Mouse (Mus musculus) layer of hippocampus, adult 2 months (tissue): ENCODE measurements around the gene Hs6st1. TPM values are rescaled to one million over a fixed set of nuclear protein-coding genes. Genes with fewer than 3 reads are reported as not detected.

ENCODE experiments used
- DNase-seq, 2 experiments: peaks; one replicate each; pipeline ENCODE4 v3.0.0; 2022; ENCODE audit warnings: low spot score in 2 of 2
- H3K27ac ChIP-seq: fragments of 200-600 bp; 2 replicates; pipeline ENCODE4 v1.8.1; 2022
- H3K4me3 ChIP-seq: fragments of 200-600 bp; 2 replicates; pipeline ENCODE4 v1.8.1; 2022; ENCODE audit warnings: mild to moderate bottlenecking
- CTCF ChIP-seq: fragments of 200-600 bp; conservative IDR thresholded peaks from 2 replicates; pipeline ENCODE4 v1.8.1; 2022; ENCODE audit warnings: antibody characterized with exemption, mild to moderate bottlenecking, moderate library complexity
- total RNA-seq, 2 experiments: library from RNA; stranded (reverse); gene quantifications; 2 replicates each; pipeline ENCODE4 v1.2.3; 2021

Gene Hs6st1
- total RNA-seq, 2 experiments from 2014 or later: 37.7 to 38.3 TPM

DNA sequence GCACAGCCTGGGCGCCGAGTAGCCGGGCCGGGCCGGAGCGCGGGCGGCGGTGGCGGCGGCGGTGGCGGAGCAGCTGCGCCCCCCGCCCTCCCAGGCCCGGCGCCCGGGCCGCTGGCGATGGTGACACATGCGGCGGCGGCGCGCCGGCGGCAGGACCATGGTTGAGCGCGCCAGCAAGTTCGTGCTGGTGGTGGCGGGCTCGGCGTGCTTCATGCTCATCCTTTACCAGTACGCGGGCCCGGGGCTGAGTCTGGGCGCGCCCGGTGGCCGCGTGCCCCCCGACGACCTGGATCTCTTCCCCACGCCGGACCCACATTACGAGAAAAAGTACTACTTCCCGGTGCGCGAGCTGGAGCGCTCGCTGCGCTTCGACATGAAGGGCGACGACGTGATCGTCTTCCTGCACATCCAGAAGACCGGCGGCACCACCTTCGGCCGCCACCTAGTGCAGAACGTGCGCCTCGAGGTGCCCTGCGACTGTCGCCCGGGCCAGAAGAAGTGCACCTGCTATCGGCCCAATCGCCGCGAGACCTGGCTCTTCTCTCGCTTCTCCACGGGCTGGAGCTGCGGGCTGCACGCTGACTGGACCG, 426 bp downstream of the Hs6st1 start:
- Histone ChIP-seq H3K4me3 (peak overlapping the region; percentile 64), H3K27ac (peak overlapping the region; percentile 94)
- peak in 1 of 2 experiments; percentile 43 for DNase-seq
- peak; percentile 28 for TF ChIP-seq CTCF

DNA sequence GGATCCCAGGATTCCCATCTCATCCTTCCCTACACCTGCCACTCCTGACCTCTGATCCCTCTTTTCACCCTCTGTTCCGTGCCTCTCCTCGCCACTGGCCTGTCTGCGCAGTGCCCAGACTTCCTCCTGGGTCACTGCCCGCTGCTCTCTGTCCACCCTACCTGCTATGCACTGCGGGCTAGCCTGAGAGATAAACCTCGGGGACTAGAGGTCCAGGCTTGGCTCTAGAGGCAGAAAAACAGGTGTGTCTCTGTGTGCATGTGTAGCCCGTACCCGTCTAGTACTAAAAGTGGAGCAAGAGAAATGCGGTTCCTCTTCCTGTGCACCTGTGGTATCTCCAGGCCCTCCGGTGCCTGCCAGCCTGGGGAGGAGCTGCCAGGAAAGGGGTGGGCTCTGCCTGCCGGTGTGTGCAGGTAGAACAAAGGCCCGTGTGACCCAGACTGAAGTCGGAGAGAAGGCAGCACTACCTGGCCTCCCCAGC, 1.1 kb downstream of the Hs6st1 start:
- Histone ChIP-seq H3K27ac (peak overlapping the region; percentile 94; the same call in 1 of the 2 replicates), H3K4me3 (peak overlapping the region; percentile 64)
- no peak for TF ChIP-seq CTCF
- peak in 1 of 2 experiments; percentile 8 for DNase-seq

DNA sequence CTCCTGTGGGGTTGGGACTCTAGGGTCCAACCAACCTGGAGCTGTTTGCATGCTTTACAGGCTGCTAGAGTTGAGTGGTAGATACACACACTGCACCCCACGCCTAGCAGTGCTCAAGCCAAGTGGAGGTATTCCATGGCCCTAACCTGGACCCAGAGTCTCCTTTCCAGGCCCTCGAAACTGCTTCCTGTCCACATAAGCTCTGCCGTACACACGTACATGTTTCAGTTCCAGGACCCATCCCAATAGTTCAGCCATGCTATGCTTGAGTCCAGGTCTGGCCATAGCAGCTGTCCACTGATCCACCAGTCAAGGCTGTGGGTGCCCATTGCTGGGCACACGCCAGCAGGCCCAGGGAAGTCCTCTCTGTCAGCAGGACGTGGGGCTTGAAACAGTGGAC, 2.0 kb downstream of the Hs6st1 start:
- no peak for TF ChIP-seq CTCF
- peak overlapping the region; percentile 64 for H3K4me3 ChIP-seq
- peak in 1 of 2 experiments; percentile 8 for DNase-seq
- H3K27ac ChIP-seq: no peak overlapping the region

DNA sequence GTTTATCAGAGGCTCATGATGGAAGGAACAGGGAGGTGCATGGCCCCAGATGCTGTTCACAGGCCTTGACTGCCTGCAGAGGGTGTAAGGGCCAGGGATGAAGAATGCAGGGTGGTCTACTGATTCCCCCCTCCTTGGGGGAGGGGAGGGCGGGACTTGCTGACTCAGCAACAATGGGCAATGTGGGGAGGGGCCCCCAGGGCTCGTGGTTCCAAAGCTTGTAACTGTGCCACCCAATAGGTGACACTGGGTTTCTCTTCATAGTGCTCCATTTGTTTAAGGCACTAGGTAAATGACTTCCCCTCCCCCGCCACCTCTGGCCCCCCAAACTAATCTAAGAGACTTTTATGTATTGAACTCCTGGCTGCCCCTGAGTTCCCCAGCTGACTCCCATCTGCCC, 2.5 kb downstream of the Hs6st1 start:
- no peak for DNase-seq
- H3K4me3 ChIP-seq: peak overlapping the region; percentile 64; the same call in 1 of the 2 replicates
- TF ChIP-seq CTCF: no peak
- H3K27ac ChIP-seq: no peak overlapping the region

DNA sequence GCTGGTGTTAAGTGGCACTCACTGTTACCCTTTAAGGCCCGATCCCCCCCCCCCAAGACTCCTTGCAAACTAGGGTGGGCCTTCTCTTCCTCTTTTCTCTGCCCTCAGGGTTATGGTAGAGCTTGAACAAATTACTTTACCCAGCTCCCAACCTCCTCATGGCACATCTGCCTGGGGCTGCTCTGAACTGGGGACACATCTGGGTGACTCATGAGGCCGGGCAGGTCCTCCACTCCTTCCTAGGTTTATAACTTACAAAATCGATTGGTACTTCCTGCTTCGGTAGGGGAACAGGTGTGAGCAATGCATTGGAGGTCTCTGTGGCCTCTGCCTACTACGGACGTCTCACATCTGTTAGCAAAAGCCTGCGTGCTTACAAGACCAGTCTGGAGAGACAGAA, 3.0 kb downstream of the Hs6st1 start:
- TF ChIP-seq CTCF: no peak
- DNase-seq: no peak
- Histone ChIP-seq H3K27ac (no peak overlapping the region), H3K4me3 (no peak overlapping the region; the same call in 1 of the 2 replicates)

DNA sequence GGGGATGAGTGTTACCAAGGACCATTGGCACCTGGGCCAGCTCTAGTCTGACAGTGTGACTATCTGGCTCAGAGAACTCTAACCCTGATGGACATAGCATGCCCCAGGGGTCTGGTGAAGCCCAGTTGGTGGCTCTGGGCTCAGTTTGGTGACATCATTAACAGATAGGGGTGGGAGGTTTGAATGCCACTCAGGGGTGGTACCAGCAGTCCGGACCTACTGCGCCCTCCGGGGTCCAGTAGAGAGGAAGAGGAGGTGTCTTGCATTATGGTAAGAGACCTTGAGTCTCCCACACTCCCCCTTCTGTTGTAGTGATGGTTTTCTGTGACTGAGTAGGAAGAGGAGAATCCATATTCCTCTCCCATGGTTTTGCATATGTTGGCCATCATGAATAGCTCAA, 3.4 kb downstream of the Hs6st1 start:
- DNase-seq: no peak

DNA sequence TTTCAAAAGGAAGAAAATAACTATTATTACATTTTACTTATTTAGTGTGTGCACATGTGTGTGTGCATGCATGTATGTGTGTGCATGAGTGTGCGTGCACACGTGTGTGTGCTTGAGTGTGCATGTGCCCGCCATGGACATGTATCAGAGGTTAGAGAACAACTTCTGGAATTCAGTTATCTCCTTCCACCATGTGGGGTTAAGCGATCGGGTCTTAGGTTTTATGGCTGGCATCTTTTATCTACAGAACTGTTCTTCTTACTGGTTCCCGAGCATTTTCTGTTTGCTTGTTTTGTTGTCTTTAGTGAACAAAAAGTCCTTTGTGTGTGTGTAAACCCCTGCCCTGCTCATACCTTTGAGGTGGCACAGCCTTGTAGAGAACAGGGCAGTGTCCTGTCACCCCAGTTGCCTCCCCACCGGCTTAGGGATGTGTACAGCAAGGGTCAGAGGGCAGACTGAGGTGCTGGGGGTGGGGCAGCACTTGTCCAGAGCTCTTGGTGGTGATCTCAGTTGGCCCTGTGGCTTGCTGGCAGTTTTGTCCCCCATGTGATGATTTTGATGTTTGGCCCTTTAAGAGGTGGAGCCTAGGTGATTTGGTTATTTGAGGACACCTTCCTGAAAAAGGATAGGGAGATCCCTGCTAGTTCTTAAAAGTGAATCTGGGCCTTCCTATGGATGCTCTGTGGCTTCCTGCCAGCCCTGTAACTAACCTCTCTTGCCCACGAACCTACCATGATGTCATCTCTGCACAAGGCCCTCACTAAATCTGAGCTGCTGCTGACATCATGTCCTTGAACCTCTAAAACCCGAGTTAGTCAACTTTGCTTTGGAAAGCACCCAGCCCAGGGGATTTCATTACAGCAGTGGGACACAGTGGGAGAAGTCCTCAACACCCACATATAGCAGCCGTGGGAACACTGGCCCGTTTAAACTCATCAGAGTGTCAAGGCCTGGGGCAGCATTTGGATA, 4.7 kb downstream of the Hs6st1 start:
- H3K27ac ChIP-seq: no peak overlapping the region
- H3K4me3 ChIP-seq: no peak overlapping the region
- TF ChIP-seq CTCF: no peak
- DNase-seq: no peak

More for the DNA sequence above, 3.4 kb downstream of the Hs6st1 start:
- H3K4me3 ChIP-seq: no peak overlapping the region; the same call in 1 of the 2 replicates
- H3K27ac ChIP-seq: no peak overlapping the region
- TF ChIP-seq CTCF: no peak

DNA sequence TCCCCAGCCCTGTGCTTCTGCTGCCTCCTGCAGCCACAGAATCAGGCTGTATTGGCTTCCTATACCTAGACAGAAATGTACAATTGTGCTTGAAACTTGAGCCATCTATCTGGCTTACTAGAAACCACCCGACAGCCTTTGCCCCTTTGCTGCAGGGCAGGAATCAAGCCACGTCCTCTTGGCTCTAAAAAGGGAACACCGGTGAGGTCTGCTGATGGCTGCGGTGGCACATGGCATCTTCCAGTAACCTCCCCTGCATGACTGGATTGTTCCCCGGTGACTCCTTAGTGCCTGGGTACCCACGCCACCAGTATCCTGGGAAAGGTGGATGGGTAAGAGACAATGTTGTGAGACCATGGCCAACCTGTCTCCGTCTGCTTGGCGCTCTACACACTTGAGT, 5.4 kb downstream of the Hs6st1 start:
- TF ChIP-seq CTCF: no peak
- Histone ChIP-seq H3K4me3 (no peak overlapping the region), H3K27ac (no peak overlapping the region)
- DNase-seq: no peak

DNA sequence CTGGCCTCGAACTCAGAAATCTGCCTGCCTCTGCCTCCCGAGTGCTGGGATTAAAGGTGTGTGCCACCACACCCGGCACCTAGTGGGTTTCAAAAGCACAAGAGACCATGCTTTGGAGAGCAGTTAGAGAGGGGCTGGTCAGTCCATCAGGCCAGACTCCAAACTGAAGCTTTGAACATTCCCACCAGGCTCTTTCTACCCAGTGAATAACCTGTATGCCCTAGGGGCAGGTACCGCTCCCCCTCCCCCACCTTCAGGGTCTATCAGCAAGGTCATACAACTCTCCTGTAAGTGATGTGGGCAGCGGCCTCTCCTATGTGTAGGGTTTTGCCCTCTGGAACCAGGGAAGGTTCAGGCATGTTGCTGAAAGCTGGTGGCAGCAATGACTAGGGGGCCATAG, 6.0 kb downstream of the Hs6st1 start:
- TF ChIP-seq CTCF: no peak
- Histone ChIP-seq H3K4me3 (no peak overlapping the region), H3K27ac (no peak overlapping the region)
- DNase-seq: no peak

DNA sequence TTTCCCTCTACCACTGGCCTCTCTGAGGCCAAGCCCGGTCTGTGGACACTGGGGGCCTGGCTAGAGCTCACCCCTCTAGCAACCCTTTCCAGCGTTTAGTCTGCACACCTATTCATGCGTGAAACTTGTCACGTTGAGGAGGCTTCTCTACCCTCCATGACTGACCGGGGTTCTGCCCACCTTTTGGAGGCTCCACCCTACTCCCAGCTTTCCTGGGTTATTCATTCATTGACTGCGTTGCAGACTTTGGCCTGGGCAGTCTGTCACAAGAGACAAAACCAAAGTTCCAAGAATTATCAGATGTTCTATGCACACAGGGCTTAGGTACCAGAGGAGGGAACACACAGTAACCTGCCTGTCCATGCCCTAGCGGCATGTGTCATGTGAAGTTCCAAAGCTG, 6.8 kb downstream of the Hs6st1 start:
- TF ChIP-seq CTCF: no peak
- no peak overlapping the region for H3K4me3 ChIP-seq
- H3K27ac ChIP-seq: no peak overlapping the region
- no peak for DNase-seq

DNA sequence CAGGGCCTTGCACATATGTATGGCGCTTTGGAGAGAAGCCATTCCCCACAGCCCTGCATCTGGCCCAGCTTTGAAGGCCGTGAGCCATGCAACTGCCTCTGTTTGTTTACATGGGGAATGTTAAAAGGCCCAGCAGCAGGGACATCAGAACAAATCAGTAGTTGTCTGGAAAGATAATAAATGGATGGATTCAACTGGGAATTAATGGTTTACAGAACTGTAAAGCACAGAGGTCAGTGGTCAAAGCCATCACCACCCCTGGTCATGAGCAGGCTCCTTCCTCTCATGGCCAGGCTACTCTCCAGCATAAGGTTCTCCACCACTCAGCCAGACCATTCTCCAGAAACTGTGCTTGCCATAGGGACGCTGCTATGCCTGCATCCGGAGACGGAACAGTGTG, 7.5 kb downstream of the Hs6st1 start:
- Histone ChIP-seq H3K4me3 (no peak overlapping the region), H3K27ac (no peak overlapping the region)
- TF ChIP-seq CTCF: no peak
- no peak for DNase-seq

DNA sequence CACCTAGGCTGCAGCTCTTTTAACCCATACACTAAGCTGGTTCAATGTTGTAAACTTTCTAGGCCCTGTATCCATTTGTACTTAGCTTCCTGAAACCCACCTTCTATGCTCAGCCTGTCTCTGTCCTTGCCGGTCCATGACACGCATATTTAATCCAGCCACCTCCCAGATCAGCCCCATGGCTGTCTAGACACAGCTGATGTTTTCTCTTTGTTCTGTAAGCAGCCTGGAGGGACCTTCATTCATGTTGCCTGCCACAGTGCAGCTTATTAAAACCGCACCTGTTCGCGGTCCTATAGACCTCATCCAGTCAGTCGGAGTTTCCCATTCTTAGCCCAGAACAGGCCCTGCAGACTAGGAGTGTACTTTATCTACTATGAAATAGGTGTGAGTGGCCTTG, 8.9 kb downstream of the Hs6st1 start:
- TF ChIP-seq CTCF: no peak
- DNase-seq: no peak
- H3K27ac ChIP-seq: no peak overlapping the region
- H3K4me3 ChIP-seq: no peak overlapping the region

DNA sequence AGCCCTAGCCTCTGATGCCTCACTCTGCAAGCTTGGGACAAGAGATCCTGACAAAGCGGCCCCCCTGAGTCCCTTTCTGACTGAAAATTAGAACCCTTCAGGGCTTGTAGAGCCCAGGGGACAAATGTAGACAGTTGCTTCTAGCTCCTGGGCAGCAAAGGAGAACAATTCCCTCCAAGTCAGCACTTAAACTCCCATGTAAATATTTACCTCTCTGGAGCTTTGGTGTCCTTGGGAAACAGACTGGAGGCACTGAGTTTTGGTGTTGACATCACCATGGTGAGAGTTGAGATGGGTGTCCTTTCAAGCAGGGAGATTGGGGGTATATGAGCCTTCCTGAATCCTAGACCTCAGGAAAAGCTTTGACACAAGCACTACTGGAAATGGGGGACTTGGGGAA, 10.1 kb downstream of the Hs6st1 start:
- H3K27ac ChIP-seq: no peak overlapping the region
- H3K4me3 ChIP-seq: no peak overlapping the region
- no peak for TF ChIP-seq CTCF
- no peak for DNase-seq
